8 mouse cellular contexts compared by ENCODE assay signal in genomic region chr1:36254635-36255360, GRCm38 (mm10). TPM values are rescaled to one million over a fixed set of nuclear protein-coding genes. Genes with fewer than 3 reads are reported as not detected.
DNase-seq lines count a peak whose midpoint lies in the region; ATAC-seq lines count a peak whose summit lies in the region.

No protein-coding gene starts in this region.

- peaks cover 10% of the 10 kb centered on the region; the same call in 1 of the 2 replicates for H3K27me3 ChIP-seq in heart, embryonic 11.5 days (ENCODE audit: control insufficient read depth, insufficient read depth, low read length)
- H3K27me3 ChIP-seq in kidney, embryonic 14.5 days (ENCODE audit: control insufficient read depth, insufficient read depth, low read length), result no peaks in the 10 kb centered on the region

- H3K4me2 ChIP-seq in heart, embryonic 11.5 days, result peak overlapping the region; percentile 61
- H3K4me2 ChIP-seq in kidney, embryonic 14.5 days (replicated peaks; ENCODE audit: low read depth, low read length), result peak overlapping the region; percentile 50

- 0 out of 2 replicates have a peak overlapping the region, but pooled peaks have one; percentile 40 for H3K9ac ChIP-seq in heart, embryonic 11.5 days (ENCODE audit: low read depth, low read length)
- H3K9ac ChIP-seq in kidney, embryonic 14.5 days (ENCODE audit: low read depth, low read length), result peak overlapping the region; percentile 42; the same call in 1 of the 2 replicates

- H3K27ac ChIP-seq in heart, embryonic 11.5 days (ENCODE audit: low read depth, low read length), result peak overlapping the region; percentile 64
- H3K27ac ChIP-seq in kidney, embryonic 14.5 days (ENCODE audit: low read depth, low read length), result peak overlapping the region; percentile 20; the same call in 1 of the 2 replicates

- peaks cover 7% of the 10 kb centered on the region; the same call in 1 of the 2 replicates for H3K9me3 ChIP-seq in heart, embryonic 11.5 days (replicated peaks; ENCODE audit: control insufficient read depth, low read length)
- peaks cover 6% of the 10 kb centered on the region for H3K9me3 ChIP-seq in kidney, embryonic 14.5 days (ENCODE audit: control insufficient read depth, low read length)

- DNase-seq in ovary, postnatal 36 days (ENCODE audit: low spot score), result peak; percentile 19
- no peak for DNase-seq in ovary, postnatal 14 days (ENCODE audit: low spot score)
- peak; percentile 82 to 87 for DNase-seq in cerebellum, postnatal 25 days
- peak; percentile 41 to 60 for DNase-seq in lung, postnatal 4 days
- DNase-seq in frontal cortex, postnatal 14 days (ENCODE audit: low spot score in 2 of 2), result no peak

- H3K4me3 ChIP-seq in heart, embryonic 11.5 days (ENCODE audit: low read depth, low read length), result peak overlapping the region; percentile 25
- H3K4me3 ChIP-seq in kidney, embryonic 14.5 days (ENCODE audit: low read length), result peak overlapping the region; percentile 23

- ATAC-seq in heart, embryonic 11.5 days (replicated peaks; ENCODE audit: insufficient number of reproducible peaks, low FRiP score, low TSS enrichment), result peak; percentile 71
- peak; percentile 56 for ATAC-seq in kidney, embryonic 14.5 days (ENCODE audit: low FRiP score, low TSS enrichment)
- ATAC-seq in inflammation-experienced regulatory T-cells, adult 6 months, result no peak

- H3K4me1 ChIP-seq in heart, embryonic 11.5 days (ENCODE audit: control insufficient read depth, insufficient read depth, low read length), result 0 out of 2 replicates have a peak, but pooled peaks cover 3% of the 10 kb centered on the region
- H3K4me1 ChIP-seq in kidney, embryonic 14.5 days (ENCODE audit: control insufficient read depth, insufficient read depth, low read length), result peaks cover 14% of the 10 kb centered on the region

- no peaks in the 10 kb centered on the region for H3K36me3 ChIP-seq in heart, embryonic 11.5 days (ENCODE audit: control insufficient read depth, insufficient read depth, low read length)
- H3K36me3 ChIP-seq in kidney, embryonic 14.5 days (ENCODE audit: control insufficient read depth, insufficient read depth, low read length), result no peaks in the 10 kb centered on the region

- 7% methylated on average over 25 of the region's 25 CpGs for WGBS in heart, embryonic 11.5 days (ENCODE audit: insufficient replicate concordance)
- 4% methylated on average over 25 of the region's 25 CpGs for WGBS in kidney, embryonic 14.5 days

RNA-seq across cellular contexts. Expression of gene Uggt1, which starts 10.3 kb away (rescaled TPM):
- 60.6 and 61.9 TPM in 2 replicates for polyA plus RNA-seq in heart, embryonic 11.5 days (2014; fragmentation: Nextera tagmentation; extraction: Ambion mirVana)
- 58.0 and 81.1 TPM in 2 replicates for polyA plus RNA-seq in kidney, embryonic 14.5 days (2014; fragmentation: Nextera tagmentation; extraction: Ambion mirVana)
- 10 to 100 TPM; 22.5 to 27.7 (median 25.2) TPM for polyA plus RNA-seq in inflammation-experienced regulatory T-cells, adult 6 months (2017; shearing (Covaris generic))

RNA-seq across cellular contexts. Expression of gene Neurl3, which starts 19.7 kb away (rescaled TPM):
- 1.9 and 2.6 TPM in 2 replicates for polyA plus RNA-seq in heart, embryonic 11.5 days (2014; fragmentation: Nextera tagmentation; extraction: Ambion mirVana)
- 10.8 and 17.4 TPM in 2 replicates for polyA plus RNA-seq in kidney, embryonic 14.5 days (2014; fragmentation: Nextera tagmentation; extraction: Ambion mirVana)
- polyA plus RNA-seq in inflammation-experienced regulatory T-cells, adult 6 months (2017; shearing (Covaris generic)), result 100 to 1,000 TPM in 1 of 3 experiments, 10 to 100 TPM in 2; 23.0 to 132 (median 83.6) TPM

RNA-seq across cellular contexts. Expression of gene Arid5a, which starts 52.7 kb away (rescaled TPM):
- polyA plus RNA-seq in heart, embryonic 11.5 days (2014; fragmentation: Nextera tagmentation; extraction: Ambion mirVana), result 5.6 and 8.1 TPM in 2 replicates
- polyA plus RNA-seq in kidney, embryonic 14.5 days (2014; fragmentation: Nextera tagmentation; extraction: Ambion mirVana), result 2.3 and 4.5 TPM in 2 replicates
- polyA plus RNA-seq in inflammation-experienced regulatory T-cells, adult 6 months (2017; shearing (Covaris generic)), result 10 to 100 TPM; 75.9 to 89.1 (median 88.6) TPM

Comparison
In these comparisons a context has a peak if more than half of its experiments do, and no peak if none do; other contexts are left out.
1. DNase-seq: peak in ovary, postnatal 36 days (single experiment), cerebellum, postnatal 25 days (2 of 2) and lung, postnatal 4 days (2 of 2); none in ovary, postnatal 14 days (single experiment) and frontal cortex, postnatal 14 days (0 of 2).